Comparison of ENCODE assay signal across 8 mouse cellular contexts in genomic region chr2:26639083-26639482, GRCm38 (mm10). TPM values are rescaled to one million over a fixed set of nuclear protein-coding genes. Genes with fewer than 3 reads are reported as not detected.
DNase-seq lines count a peak whose midpoint lies in the region; ATAC-seq and TF ChIP-seq lines count a peak whose summit lies in the region.

No protein-coding gene starts in this region.

- TF ChIP-seq POLR2A in brain, embryonic 14.5 days (IDR thresholded peaks at IDR 0.05; ENCODE audit: borderline replicate concordance, extremely low read depth, insufficient read depth, insufficient read length, poor library complexity, severe bottlenecking) = no peak

- WGBS in heart, embryonic 12.5 days = 8% methylated on average over 8 of the region's 8 CpGs
- WGBS in stomach, embryonic 14.5 days = 4% methylated on average over 8 of the region's 8 CpGs

- H3K4me1 ChIP-seq in heart, embryonic 12.5 days (replicated peaks) = peaks cover 30% of the 10 kb centered on the region
- H3K4me1 ChIP-seq in stomach, embryonic 14.5 days (ENCODE audit: control insufficient read depth, insufficient read depth, low read length) = peaks cover 16% of the 10 kb centered on the region

- H3K4me2 ChIP-seq in heart, embryonic 12.5 days = peak overlapping the region; percentile 77
- peak overlapping the region; percentile 72 for H3K4me2 ChIP-seq in stomach, embryonic 14.5 days (replicated peaks; ENCODE audit: low read depth, low read length)

- H3K27ac ChIP-seq in gastrocnemius, adult 2 months = peak overlapping the region; percentile 46; the same call in 1 of the 2 replicates
- no peak overlapping the region for H3K27ac ChIP-seq in heart, embryonic 12.5 days (ENCODE audit: poor library complexity, severe bottlenecking)
- H3K27ac ChIP-seq in stomach, embryonic 14.5 days (ENCODE audit: low read length) = no peak overlapping the region

- H3K4me3 ChIP-seq in gastrocnemius, adult 2 months = peak overlapping the region; percentile 85
- H3K4me3 ChIP-seq in heart, embryonic 12.5 days = peak overlapping the region; percentile 99
- peak overlapping the region; percentile 88 for H3K4me3 ChIP-seq in stomach, embryonic 14.5 days (ENCODE audit: low read depth, low read length)

- ATAC-seq in heart, embryonic 12.5 days (ENCODE audit: insufficient number of reproducible peaks, low FRiP score) = no peak
- ATAC-seq in megakaryocyte, adult 5-6 weeks (ENCODE audit: poor library complexity, severe bottlenecking) = peak; percentile 36; the same call in 1 of the 2 replicates
- ATAC-seq in stomach, embryonic 14.5 days (ENCODE audit: insufficient number of reproducible peaks, insufficient read depth, low FRiP score, low read depth) = peak; percentile 39; the same call in 1 of the 2 replicates

- intact Hi-C loops in gastrocnemius, adult 2 months (cut with DNase I) = no loop called here

- no peaks in the 10 kb centered on the region for H3K27me3 ChIP-seq in heart, embryonic 12.5 days (replicated peaks)
- no peaks in the 10 kb centered on the region for H3K27me3 ChIP-seq in stomach, embryonic 14.5 days (ENCODE audit: control insufficient read depth, insufficient read depth, low read length)

- H3K9me3 ChIP-seq in heart, embryonic 12.5 days (replicated peaks) = no peaks in the 10 kb centered on the region
- H3K9me3 ChIP-seq in stomach, embryonic 14.5 days (ENCODE audit: control insufficient read depth, low read depth, low read length) = no peaks in the 10 kb centered on the region

- no peak for DNase-seq in gastrocnemius, adult 2 months
- no peak for DNase-seq in gastrocnemius, adult 18-20 months (ENCODE audit: low spot score)
- peak; percentile 74 for DNase-seq in brain, embryonic 14.5 days (ENCODE audit: low read depth)
- DNase-seq in kidney, postnatal 10 days = peak; percentile 58
- DNase-seq in Muller cell, postnatal 12 days (ENCODE audit: inconsistent ontology term) = no peak

- peak; percentile 50 for TF ChIP-seq CTCF in gastrocnemius, adult 2 months (IDR thresholded peaks at IDR 0.05)
- TF ChIP-seq CTCF in brain, embryonic 14.5 days (IDR thresholded peaks at IDR 0.05; ENCODE audit: borderline replicate concordance, extremely low read depth, insufficient read depth, insufficient read length) = peak; percentile 59; the same call in 1 of the 2 replicates

- peaks cover 46% of the 10 kb centered on the region for H3K36me3 ChIP-seq in heart, embryonic 12.5 days
- peaks cover 34% of the 10 kb centered on the region for H3K36me3 ChIP-seq in stomach, embryonic 14.5 days (ENCODE audit: control insufficient read depth, insufficient read depth, low read length)

- peak overlapping the region; percentile 99 for H3K9ac ChIP-seq in heart, embryonic 12.5 days
- H3K9ac ChIP-seq in stomach, embryonic 14.5 days (replicated peaks; ENCODE audit: low read depth, low read length) = peak overlapping the region; percentile 95

RNA-seq across cellular contexts. Expression of gene Fam69b, which starts 10.8 kb away (rescaled TPM):
- total RNA-seq in gastrocnemius, adult 2 months (2021) = 1 to 10 TPM; 1.0 to 2.3 TPM
- 1 to 10 TPM; 1.9 TPM for total RNA-seq in gastrocnemius, adult 18-20 months (2021)
- 119 and 133 TPM in 2 replicates for polyA plus RNA-seq in brain, embryonic 14.5 days (2012; rRNA removed)
- polyA plus RNA-seq in heart, embryonic 12.5 days (2016; fragmentation: Nextera tagmentation; extraction: Ambion mirVana) = 16.4 and 17.3 TPM in 2 replicates
- total RNA-seq in megakaryocyte, adult 5-6 weeks (2015) = 0.33 TPM in 1 of 2 replicates, not detected in the other
- total RNA-seq in megakaryocyte, adult 5-6 weeks (2017) = 0.11 and 0.33 TPM in 2 replicates
- 37.7 and 38.5 TPM in 2 replicates for polyA plus RNA-seq in stomach, embryonic 14.5 days (2014; fragmentation: Nextera tagmentation; extraction: Ambion mirVana)

RNA-seq across cellular contexts. Expression of gene Lcn4, which starts 32.0 kb away (rescaled TPM):
- not detected for total RNA-seq in gastrocnemius, adult 2 months (2021)
- not detected for total RNA-seq in gastrocnemius, adult 18-20 months (2021)
- polyA plus RNA-seq in brain, embryonic 14.5 days (2012; rRNA removed) = not detected in 2 replicates
- polyA plus RNA-seq in heart, embryonic 12.5 days (2016; fragmentation: Nextera tagmentation; extraction: Ambion mirVana) = not detected in 2 replicates
- 0.96 TPM in 1 of 2 replicates, not detected in the other for total RNA-seq in megakaryocyte, adult 5-6 weeks (2015)
- not detected in 2 replicates for total RNA-seq in megakaryocyte, adult 5-6 weeks (2017)
- polyA plus RNA-seq in stomach, embryonic 14.5 days (2014; fragmentation: Nextera tagmentation; extraction: Ambion mirVana) = not detected in 2 replicates

RNA-seq across cellular contexts. Expression of gene Agpat2, which starts 34.9 kb away (rescaled TPM):
- total RNA-seq in gastrocnemius, adult 2 months (2021) = 1 to 10 TPM; 2.8 to 7.3 TPM
- total RNA-seq in gastrocnemius, adult 18-20 months (2021) = 1 to 10 TPM; 6.3 to 7.5 TPM
- polyA plus RNA-seq in brain, embryonic 14.5 days (2012; rRNA removed) = 5.5 and 6.1 TPM in 2 replicates
- 18.4 and 23.2 TPM in 2 replicates for polyA plus RNA-seq in heart, embryonic 12.5 days (2016; fragmentation: Nextera tagmentation; extraction: Ambion mirVana)
- 37.0 and 41.9 TPM in 2 replicates for total RNA-seq in megakaryocyte, adult 5-6 weeks (2015)
- 38.1 and 43.6 TPM in 2 replicates for total RNA-seq in megakaryocyte, adult 5-6 weeks (2017)
- polyA plus RNA-seq in stomach, embryonic 14.5 days (2014; fragmentation: Nextera tagmentation; extraction: Ambion mirVana) = 43.7 and 44.8 TPM in 2 replicates

RNA-seq across cellular contexts. Expression of gene Gm20532, which starts 52.6 kb away (rescaled TPM):
- total RNA-seq in gastrocnemius, adult 2 months (2021) = not detected
- total RNA-seq in gastrocnemius, adult 18-20 months (2021) = not detected
- polyA plus RNA-seq in brain, embryonic 14.5 days (2012; rRNA removed) = not detected in 2 replicates
- polyA plus RNA-seq in heart, embryonic 12.5 days (2016; fragmentation: Nextera tagmentation; extraction: Ambion mirVana) = 0.28 TPM in 1 of 2 replicates, not detected in the other
- total RNA-seq in megakaryocyte, adult 5-6 weeks (2015) = 0.36 TPM in 1 of 2 replicates, not detected in the other
- not detected in 2 replicates for total RNA-seq in megakaryocyte, adult 5-6 weeks (2017)
- polyA plus RNA-seq in stomach, embryonic 14.5 days (2014; fragmentation: Nextera tagmentation; extraction: Ambion mirVana) = not detected in 2 replicates

RNA-seq across cellular contexts. Expression of gene Egfl7, which starts 59.3 kb away (rescaled TPM):
- total RNA-seq in gastrocnemius, adult 2 months (2021) = 10 to 100 TPM; 34.4 to 53.7 TPM
- total RNA-seq in gastrocnemius, adult 18-20 months (2021) = 10 to 100 TPM; 19.6 to 34.7 TPM
- 139 and 192 TPM in 2 replicates for polyA plus RNA-seq in brain, embryonic 14.5 days (2012; rRNA removed)
- polyA plus RNA-seq in heart, embryonic 12.5 days (2016; fragmentation: Nextera tagmentation; extraction: Ambion mirVana) = 139 and 146 TPM in 2 replicates
- total RNA-seq in megakaryocyte, adult 5-6 weeks (2015) = 1.6 and 3.1 TPM in 2 replicates
- 3.7 and 3.9 TPM in 2 replicates for total RNA-seq in megakaryocyte, adult 5-6 weeks (2017)
- polyA plus RNA-seq in stomach, embryonic 14.5 days (2014; fragmentation: Nextera tagmentation; extraction: Ambion mirVana) = 113 and 120 TPM in 2 replicates

Comparison
In these comparisons a context has a peak if more than half of its experiments do, and no peak if none do; other contexts are left out.
1. DNase-seq: peak in brain, embryonic 14.5 days (single experiment) and kidney, postnatal 10 days (single experiment); none in gastrocnemius, adult 2 months (single experiment), gastrocnemius, adult 18-20 months (single experiment) and Muller cell, postnatal 12 days (single experiment).
2. RNA of gene Agpat2, which starts 34.9 kb away (total RNA-seq): 37.0 to 43.6 TPM in megakaryocyte, adult 5-6 weeks; 6.3 to 7.5 TPM in gastrocnemius, adult 18-20 months and 2.8 to 7.3 TPM in gastrocnemius, adult 2 months; every median in the first group is over 4 times any median in the second.
3. Peak in every context shown above with its lines, with median percentiles within 50 percentile points of each other: H3K4me3 ChIP-seq.